Mouse (Mus musculus) T-cell, adult 66 days (primary cell): ENCODE results near the gene Naa10. TPM values are rescaled to one million over a fixed set of nuclear protein-coding genes. Genes with fewer than 3 reads are reported as not detected.

ENCODE experiments used
- total RNA-seq, 2 experiments: library from RNA; stranded (reverse); gene quantifications; 3 replicates in 1 of 2; 4 replicates in 1 of 2; pipeline ENCODE4 v1.2.4; 2023

Naa10 gene
- 10 to 100 TPM; 64.6 to 88.6 TPM for total RNA-seq

GRCm38 (mm10) chrX:73921823-73922549, at the start of gene Naa10, which contains the start of gene Arhgap4:
Naa10 (minus strand) TSS chrX:73921944.
Arhgap4 (minus strand) TSS chrX:73921870.

DNA sequence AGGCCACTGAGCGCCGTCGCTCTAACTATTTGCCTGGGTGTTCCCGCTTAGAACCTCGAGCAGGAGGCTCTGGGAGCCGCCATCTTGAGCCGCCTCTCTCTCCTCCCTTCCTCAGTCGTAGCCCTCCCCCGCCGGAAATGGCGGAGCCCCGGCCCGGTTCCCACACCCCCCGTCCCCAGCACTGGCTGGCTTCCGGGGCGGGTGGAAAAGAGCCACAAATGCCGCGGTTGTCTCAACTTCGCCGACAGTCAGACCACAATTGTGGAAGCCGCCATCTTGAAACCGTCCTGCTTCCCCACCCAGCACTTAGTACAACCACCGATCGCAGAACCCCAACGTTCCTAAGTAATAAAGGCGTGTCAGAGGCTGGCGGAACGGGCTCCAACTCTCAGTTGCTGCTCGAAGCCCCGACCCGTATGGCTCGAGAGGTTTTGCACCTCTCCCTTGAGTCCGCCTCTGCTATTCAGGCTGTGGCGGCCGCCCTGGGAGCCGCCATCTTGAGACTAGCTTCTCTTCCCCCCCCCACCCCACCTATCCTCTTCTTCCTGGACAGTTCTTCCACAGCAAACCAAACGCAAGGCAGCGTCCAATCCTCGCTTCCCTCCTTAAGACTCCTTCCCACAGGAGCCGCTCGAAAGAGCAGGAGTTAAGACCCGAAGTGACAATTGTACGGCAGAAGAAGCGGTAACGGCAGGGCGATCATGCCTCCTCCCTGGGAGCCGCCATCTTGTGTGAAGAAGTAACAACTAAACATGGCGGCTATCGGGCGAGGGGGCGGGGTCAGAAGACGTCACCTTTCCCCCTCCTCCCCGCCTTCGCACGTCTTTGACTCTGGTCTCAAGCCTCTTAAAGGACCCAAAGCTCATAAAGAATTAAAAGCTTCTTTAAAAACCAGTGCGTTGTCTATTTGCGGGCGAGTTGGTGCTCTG, 44.8 kb upstream of the Naa10 start, which contains the start of gene Hcfc1:
Gene Hcfc1 (minus strand): TSS at position 110 of the 929 bp plus-strand sequence.

DNA sequence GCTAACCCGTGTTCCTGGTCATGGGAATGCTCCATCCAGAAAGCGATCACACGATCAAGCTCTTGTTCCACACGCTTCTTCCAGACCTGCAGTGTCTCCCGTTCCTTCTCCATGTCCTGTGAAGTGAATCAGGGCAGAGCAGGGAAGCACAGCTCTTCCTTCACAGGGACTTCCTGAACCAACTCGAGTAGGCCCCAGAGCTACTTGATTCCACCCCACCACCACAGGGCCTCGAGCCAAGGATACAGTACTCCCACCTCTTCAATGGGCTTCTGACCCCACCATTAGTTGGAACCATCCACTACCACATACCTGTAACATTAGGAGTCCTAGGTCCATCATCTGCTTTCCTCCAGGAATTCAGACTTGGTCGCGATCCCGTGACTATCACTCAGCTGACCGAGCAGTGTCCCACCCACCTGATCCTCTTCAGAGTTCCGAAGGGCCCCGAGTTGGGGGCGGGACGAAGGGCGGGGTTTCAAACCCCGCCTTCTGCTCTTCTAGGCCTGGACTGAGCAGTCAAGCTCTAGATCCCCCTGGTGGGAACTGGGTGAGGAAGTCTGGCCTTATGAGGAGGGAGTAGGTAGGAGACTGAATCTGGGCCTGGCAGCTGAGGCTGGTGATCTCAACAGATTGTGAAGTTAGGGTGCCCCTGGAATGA, 8.8 kb upstream of the Naa10 start, which contains the start of gene Renbp:
Gene Renbp (minus strand): TSS at position 449 of the 661 bp plus-strand sequence.

DNA sequence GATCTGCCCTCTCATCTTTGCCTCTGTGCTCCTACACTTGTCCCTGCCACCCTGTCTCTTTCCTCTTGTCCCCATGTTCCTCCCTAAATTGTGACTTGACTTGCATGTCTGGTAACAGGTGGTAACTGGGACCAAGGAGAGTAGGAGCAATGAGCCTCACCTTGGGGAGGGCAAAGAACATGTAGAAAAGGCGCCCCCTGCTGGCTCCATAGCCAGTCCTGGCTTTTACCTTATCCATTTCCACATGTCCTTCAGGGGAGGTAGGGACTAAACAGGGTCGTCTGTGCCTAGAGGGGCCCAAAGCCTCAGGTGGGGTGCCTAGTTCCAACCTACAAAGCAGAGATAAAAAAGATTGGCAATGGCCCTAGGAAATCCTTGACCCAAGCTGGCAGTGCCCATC, 26.0 kb downstream of the Naa10 start, which contains the start of gene L1cam:
Gene L1cam (minus strand): TSS at position 387 of the 400 bp plus-strand sequence.

GRCm38 (mm10) chrX:73891551-73892152, 30.1 kb downstream of the Naa10 start, which contains the start of gene Avpr2:
Avpr2 (plus strand) TSS chrX:73892102.

Other genes with a start within 250 kb of the Naa10 start
- gene Slc6a8, start 248.8 kb downstream of the Naa10 start, total RNA-seq, result 1 to 10 TPM; 1.5 to 3.8 TPM
- 100 to 1,000 TPM; 107 to 109 TPM for gene Bcap31, start 205.8 kb downstream of the Naa10 start, total RNA-seq
- gene Abcd1, start 205.3 kb downstream of the Naa10 start, total RNA-seq, result 10 to 100 TPM; 29.4 to 33.9 TPM
- not detected for gene Plxnb3, start 164.9 kb downstream of the Naa10 start, total RNA-seq
- under 1 TPM in 1 of 2 experiments, not detected in 1; 0.64 TPM for gene Srpk3, start 147.5 kb downstream of the Naa10 start, total RNA-seq
- 100 to 1,000 TPM; 125 to 131 TPM for gene Idh3g, start 135.0 kb downstream of the Naa10 start, total RNA-seq
- 100 to 1,000 TPM; 104 to 147 TPM for gene Ssr4, start 134.9 kb downstream of the Naa10 start, total RNA-seq
- gene Pdzd4, start 97.0 kb downstream of the Naa10 start, total RNA-seq, result 1 to 10 TPM; 1.4 to 3.3 TPM
- not detected for gene Avpr2, start 29.8 kb downstream of the Naa10 start, total RNA-seq
- gene L1cam, start 25.8 kb downstream of the Naa10 start, total RNA-seq, result 10 to 100 TPM; 39.9 to 56.0 TPM
- 100 to 1,000 TPM; 287 to 307 TPM for gene Arhgap4, start 74 bp downstream of the Naa10 start, total RNA-seq
- gene Renbp, start 8.9 kb upstream of the Naa10 start, total RNA-seq, result 1 to 10 TPM; 2.1 to 6.0 TPM
- gene Hcfc1, start 44.4 kb upstream of the Naa10 start, total RNA-seq, result 100 to 1,000 TPM in 1 of 2 experiments, 10 to 100 TPM in 1; 96.1 to 110 TPM
- 100 to 1,000 TPM; 128 to 146 TPM for gene Irak1, start 102.0 kb upstream of the Naa10 start, total RNA-seq
- not detected for gene Opn1mw, start 205.5 kb upstream of the Naa10 start, total RNA-seq
- gene Mecp2, start 213.4 kb upstream of the Naa10 start, total RNA-seq, result 10 to 100 TPM; 52.2 to 53.0 TPM
- not detected for gene Tex28, start 245.9 kb upstream of the Naa10 start, total RNA-seq